Mouse (Mus musculus) thymus, postnatal 0 days (tissue): ENCODE data around the gene Jsrp1. TPM values are rescaled to one million over a fixed set of nuclear protein-coding genes. Genes with fewer than 3 reads are reported as not detected.

Experiments used
- DNase-seq: peaks from one replicate; pipeline ENCODE4 v3.0.0-alpha.2; 2015; ENCODE audit warnings: low spot score
- polyA plus RNA-seq: library from polyadenylated mRNA; unstranded; fragments of >200 nt; fragmentation: Nextera tagmentation; extraction: Ambion mirVana; gene quantifications from 2 replicates; pipeline ENCODE4 v1.2.1, GENCODE M21; 2015

The Jsrp1 gene
- polyA plus RNA-seq: 0.15 and 0.29 TPM in 2 replicates

- no peak for DNase-seq
These were observed at the start of gene Jsrp1 for GRCm38 (mm10) chr10:80813366-80813765. Gene Jsrp1 (minus strand): TSS chr10:80813498.

DNA sequence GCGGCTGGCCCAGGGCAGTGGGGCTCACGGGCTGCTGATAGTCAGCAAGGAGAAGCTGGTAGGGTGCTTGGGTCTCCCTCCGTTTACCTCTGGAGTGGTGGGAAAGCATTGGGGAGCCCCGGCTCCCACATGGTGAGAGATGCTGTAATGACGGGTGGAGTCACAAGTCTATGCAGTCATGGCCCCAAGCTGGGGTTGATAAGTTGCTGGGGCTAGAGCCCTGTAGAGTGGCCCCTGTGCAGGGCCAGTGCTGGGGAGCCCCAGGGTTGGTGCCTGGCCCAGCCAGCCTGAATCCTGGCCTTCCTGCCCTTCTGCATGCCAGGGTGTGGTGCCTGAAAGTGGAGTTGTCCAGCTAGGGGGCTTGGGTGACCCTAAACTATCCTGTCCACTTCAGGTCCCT lies 49.0 kb upstream of the Jsrp1 start:
- no peak for DNase-seq

DNA sequence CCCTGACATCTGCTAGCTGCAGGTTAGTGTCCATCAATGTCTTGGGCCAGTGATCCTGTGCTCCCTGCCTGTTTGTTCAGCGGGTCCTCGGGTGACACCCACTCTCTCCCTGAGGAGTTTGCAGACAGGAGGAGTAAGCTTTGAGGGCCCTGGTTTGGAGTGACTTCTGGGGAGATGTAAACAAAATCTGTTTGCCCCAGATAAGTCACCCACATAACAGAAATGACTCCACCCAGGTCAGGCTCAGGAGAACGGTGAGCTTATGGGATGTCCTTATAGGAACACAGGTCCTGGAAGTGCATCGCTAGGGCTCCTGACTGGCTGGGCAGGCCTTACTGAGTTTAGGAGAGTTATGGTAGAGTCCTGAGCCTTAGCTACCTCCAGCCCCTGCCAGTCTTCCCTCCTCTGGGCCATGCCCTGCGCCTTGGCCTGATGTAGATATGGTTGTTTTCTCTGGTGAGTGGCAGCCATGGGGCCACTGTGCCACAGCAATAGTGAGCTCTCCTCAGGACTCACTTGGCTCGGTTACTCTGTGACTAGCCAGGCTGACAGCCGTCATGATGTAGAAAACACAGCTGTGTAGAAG lies 45.1 kb upstream of the Jsrp1 start:
- no peak for DNase-seq

DNA sequence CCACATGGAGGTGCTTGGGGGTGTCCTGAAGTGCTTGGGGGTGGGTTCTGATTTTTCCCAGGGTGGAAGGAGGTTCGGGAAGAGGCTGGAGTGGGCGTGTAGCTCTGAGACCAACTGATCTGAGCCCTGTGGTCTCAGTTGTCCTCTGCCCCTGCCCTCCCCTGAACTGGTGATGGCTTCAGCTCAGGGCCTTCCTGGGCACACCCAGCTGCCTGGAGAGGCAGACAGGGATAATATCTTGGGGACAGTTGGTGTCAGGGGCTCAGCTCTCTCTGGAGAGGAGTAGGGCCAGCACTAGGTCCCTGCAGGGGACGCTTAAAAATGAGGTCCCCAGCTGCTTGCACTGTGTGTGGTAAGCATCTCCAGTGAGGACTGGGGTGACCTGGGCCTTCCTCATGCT lies 44.5 kb upstream of the Jsrp1 start:
- DNase-seq: no peak

DNA sequence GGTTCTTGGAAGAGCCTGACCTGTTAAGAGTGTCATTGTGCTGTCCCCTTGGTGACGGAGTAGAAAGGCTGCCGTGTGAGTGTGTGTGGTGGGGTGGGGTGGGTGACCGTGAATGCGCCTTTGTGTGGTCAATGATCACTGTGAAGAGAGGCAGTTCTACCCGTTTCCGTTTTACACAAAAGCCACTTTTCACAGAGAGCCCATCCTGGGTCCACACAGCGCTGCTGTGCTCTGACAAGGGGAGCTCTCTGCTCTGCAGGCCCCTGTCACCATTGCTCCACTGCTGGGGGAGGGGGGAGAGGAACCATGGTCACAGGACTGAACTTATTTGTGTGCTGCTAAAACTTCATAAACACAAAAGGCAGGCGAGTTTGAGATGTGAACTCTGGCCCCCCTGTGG lies 44.1 kb upstream of the Jsrp1 start:
- DNase-seq: no peak

DNA sequence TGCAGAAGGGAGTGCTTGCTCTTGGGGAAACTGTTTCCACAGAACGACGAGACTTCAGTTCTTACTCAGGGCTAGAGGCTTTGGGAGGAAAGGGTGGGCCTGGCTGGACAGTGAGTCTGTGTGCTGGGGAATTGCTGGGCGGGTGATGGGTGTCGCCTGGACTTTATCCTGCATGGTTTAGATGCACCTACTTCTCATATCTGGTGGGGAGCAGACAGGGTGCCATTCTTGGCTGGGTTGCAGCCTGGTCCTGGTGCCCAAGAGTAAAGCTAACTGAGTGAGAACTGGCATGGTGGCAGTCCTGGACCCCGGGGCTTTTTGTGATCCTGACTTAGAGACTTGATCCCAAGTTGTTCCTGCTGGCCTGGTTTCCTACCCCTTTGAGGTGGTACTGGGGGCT lies 43.6 kb upstream of the Jsrp1 start:
- no peak for DNase-seq

DNA sequence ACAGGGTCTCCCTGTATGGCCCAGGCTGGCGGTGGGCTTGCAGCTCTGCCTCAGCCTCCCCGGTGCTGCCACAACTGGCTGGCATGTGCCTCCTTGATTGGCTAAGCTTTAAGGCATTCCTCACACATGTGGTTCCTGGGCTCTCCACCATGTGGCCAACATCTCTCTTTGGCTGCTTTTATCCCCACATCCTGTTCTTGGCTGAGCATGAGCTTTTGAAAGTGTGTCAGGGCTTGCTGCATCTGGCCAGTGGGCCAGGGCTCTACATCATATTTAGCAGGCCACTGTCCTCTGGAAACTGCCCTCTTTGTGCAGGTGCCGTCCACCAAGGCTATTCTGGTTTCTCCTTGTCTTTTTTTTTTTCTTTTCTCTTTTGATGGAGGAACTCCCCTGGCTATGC lies 43.0 kb upstream of the Jsrp1 start:
- peak; percentile 50 for DNase-seq

GRCm38 (mm10) chr10:80855749-80856073 lies 42.4 kb upstream of the Jsrp1 start:
- DNase-seq: no peak

DNA sequence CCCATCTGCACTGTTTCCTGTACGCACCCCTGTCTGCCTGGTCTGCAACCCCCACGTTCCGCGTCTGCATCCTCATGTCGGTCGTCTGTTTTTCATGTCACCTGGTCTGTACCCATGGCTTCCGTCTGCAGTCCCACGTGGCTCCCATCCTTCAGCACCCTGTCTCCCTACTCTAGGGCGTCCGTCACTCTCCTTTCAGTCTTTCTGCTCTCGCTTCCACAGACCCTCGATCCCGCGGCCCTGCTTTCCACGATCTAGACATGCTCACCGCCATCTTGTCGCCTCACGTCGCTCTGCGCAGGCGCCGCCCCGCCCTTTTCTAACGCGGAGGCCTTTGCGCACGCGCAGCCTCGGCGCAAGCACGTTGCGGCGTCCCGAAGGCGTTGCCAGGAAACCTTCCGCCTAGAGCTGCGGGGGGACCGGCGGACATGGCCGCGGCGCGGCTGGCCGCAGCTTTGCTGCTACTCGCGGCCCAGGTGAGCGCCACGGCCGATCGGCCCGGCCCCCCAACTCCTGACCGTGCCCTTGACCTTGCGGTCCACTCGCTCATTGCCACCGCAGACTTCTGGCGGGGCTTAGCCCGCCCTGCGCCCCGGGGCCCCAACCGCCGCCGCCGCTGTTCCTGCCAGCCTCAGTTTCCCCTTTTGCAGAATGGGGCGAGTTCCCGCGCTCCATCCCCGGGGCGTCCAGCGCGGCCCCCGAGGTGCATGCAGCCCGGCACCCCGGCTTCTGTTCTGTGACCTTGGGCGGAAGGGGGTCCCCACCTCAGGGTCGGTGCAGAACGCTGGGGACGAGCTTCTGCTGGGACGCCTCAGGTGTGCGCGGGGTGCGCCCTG lies 41.8 kb upstream of the Jsrp1 start, which contains the start of the genes Lsm7 and Sppl2b:
Gene Lsm7 (minus strand): TSS at position 297 of the 836 bp plus-strand sequence.
Gene Sppl2b (plus strand): TSS at position 363 of the 836 bp plus-strand sequence.
- peak; percentile 97 for DNase-seq

DNA sequence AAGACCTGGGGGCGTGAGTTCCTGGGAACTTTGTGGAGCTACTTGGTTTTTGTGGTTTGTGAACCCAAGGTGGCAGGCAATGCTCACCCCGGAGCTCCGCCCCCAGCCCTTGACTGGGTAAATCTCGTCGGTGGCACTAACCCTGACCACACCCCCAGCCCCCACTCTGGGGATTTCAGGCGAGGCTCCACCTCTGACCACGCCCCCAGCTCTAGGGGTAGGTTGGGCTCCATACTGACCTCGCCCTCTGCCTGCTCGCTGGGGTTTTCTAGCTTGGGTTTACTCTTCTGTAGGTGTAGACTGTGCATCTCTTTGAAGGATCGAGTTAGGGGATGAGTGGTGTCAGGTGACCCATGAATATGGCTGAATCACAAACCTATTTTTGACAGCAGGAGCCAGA lies 35.3 kb upstream of the Jsrp1 start:
- DNase-seq: peak; percentile 78

DNA sequence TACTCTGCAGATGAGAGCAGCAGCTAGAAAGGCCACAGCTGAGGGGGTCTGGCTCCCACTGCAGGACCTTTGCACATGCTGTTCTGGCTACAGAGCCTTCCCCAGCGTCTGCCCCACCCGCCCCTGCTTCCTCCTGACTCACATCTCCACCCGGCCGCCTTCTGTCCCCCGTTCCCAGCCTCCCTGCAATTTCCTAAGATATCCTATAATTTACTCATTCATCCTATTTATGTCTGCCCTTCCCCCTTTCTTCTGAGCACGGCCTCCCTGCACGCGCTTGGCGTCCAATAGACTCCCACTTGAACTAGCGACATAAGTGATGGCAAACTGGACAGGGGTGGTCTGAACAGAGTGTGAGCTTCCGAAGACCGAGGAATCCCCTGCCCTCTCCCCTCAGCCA lies 32.4 kb upstream of the Jsrp1 start:
- no peak for DNase-seq

- DNase-seq: no peak
These were observed 31.9 kb upstream of the Jsrp1 start for GRCm38 (mm10) chr10:80845055-80845693.

DNA sequence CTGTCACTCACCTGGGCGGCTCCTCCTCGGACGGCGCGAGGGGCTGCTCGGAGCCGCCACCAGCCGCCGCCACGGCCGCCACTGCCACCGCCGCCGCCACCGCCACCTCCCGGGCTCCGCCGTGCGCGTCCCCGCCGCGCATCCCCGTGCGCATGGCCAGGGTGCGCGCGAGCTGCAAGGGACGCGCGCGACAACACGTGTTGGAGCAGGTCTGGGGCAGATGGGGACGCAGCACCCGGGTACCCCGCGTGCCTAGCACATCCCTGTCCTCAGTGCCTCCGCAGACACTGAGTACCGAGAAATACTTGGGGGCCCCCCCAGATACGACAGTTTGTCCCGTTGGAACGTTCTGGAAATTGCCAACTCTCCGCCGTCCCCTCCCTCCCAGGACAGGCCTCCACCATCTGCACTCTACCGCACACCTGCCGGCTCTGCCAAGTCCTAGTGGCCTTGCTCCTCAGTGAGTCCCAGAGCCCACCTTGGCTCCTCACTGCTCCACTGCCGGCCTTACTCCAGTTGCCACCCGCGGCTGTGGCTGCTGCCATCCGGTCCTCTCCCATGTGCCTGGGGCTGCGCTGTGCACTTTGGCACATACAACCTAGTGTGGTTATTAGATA lies 30.7 kb upstream of the Jsrp1 start, which contains the start of gene Lingo3:
Gene Lingo3 (minus strand): TSS at position 109 of the 617 bp plus-strand sequence.
- DNase-seq: peak; percentile 29

GRCm38 (mm10) chr10:80843087-80843930 lies 30.0 kb upstream of the Jsrp1 start:
- no peak for DNase-seq

DNA sequence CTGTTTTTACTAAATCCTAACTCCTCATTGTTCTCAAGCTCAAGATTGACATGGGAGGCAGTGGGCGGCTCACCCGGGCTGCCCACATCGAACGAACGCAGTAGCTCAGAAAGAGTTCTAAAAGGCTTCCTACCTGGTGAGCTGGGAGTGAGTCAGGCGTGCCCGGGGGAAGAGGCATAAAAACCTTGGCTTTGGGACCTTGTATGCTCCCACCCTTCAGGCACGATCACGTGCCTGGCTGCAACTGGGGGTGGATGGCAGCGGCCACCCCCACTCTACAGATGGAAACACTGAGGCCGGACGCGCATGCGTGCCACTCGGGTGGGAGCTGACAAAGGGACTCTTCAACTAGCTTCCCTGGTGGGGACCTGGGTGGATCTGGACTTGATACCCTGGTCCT lies 29.0 kb upstream of the Jsrp1 start:
- DNase-seq: no peak

DNA sequence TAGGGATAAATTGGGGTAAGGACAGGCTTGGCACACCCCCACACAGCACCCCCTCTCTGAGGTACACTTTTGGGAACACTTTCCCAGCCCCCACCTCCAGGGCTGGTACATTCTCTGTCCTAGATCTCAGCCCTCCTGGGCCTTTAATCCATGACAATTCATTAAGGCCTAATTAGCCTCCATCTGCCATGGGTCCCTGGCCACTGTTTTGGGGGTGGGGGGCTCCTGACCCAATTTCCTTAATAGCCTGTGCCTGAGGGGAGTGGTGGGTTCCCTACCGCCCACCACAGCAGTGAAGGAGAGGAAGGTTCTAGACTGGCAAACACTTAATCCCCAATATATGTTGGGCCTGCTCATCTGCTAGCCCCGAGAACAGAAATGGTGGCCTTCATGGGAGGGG lies 28.4 kb upstream of the Jsrp1 start:
- no peak for DNase-seq

- no peak for DNase-seq
These were observed 26.6 kb upstream of the Jsrp1 start for GRCm38 (mm10) chr10:80839848-80840247.

DNA sequence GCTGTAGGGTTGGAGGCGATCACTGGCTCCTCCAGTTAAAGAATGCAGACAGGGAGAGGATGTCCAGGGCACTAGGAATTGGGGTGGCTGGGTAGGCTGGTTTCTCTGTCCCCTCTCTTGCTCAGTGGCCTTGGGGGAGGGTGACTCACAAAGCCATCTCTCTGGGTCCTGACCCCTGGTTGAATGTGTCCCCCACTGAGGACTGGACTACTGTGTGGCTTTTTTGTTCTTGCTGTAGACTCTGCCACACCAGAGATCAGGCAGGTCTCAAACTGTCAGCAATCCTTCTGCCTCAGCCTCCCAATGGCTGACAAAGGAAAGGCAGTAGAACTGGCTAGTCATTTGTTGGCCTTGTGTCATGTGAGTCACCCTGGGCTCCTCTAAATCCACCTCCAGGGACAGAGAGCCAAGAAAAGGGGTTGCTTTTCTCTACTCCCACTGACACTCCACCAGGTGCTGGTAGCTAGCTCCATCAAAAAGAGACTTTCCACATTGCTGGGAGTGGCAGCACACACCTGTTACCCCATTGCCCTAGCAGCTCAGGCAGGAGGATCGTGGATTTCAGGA lies 25.1 kb upstream of the Jsrp1 start:
- DNase-seq: no peak

GRCm38 (mm10) chr10:80837827-80838226 lies 24.5 kb upstream of the Jsrp1 start:
- DNase-seq: no peak

DNA sequence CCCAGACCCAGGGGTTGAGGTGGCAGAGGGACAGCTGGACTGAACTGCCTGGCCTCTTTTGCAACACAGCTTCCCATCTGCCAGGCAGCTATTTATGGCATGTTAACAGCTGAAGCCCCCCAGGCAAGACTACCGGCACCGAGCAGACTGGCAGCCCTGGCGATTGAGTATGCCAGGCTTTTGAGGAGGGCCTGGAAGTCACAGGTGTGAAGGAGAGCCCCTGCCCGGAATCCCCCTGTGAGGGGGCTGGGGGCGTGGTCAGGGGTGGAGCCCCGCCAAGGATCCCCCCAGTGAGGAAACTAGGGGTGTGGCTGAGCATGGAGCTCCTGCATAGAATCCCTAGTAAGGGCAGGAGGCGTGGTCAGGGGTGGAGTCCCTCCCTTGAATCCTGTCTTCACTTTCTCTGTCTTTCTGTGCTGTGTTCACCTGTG lies 23.7 kb upstream of the Jsrp1 start:
- DNase-seq: no peak

- DNase-seq: no peak
These were observed 22.3 kb upstream of the Jsrp1 start for GRCm38 (mm10) chr10:80835617-80836016.
